Comparison of ENCODE assay signal across 13 mouse cellular contexts in the genomic region with DNA sequence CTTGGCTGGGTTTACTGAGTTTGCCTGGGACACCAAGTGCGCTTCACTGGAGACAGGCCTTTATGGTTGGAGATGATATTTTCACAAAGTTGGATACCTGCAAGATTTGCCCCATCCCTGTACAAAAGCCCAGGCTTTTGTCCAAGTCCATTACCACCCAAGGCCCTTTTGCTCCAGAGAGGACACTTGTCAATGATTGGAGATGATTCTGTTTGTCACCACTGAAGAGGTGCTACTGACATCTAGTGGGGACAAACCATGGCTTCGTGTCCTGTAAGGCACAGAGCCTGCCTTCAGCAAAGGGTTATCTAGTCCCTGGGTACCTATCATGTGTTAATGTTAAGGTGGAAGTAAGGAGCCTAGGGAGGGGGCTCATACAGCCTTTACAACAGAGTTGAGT.
A peak's percentile ranks its signal among the peaks of the same experiment; 100 is the strongest.
DNase-seq lines count a peak whose midpoint lies in the region; ATAC-seq and TF ChIP-seq lines count a peak whose summit lies in the region.
"Had no signal": no experiment of that assay in that cellular context is flagged by ENCODE, and none has a peak within 500 bp of the region (broad histone marks: within the 10 kb centered on the region; RNA-seq: fewer than 3 reads in every experiment).

No protein-coding gene starts in this region.

- TF ChIP-seq POLR2A in heart, adult 2 months (IDR thresholded peaks at IDR 0.05; ENCODE audit: insufficient read depth, low read depth, low read length) = no peak

- ATAC-seq in lung, embryonic 14.5 days (ENCODE audit: insufficient read depth) = peak; percentile 35; the same call in 1 of the 2 replicates

- H3K27me3 ChIP-seq in heart, adult 2 months (ENCODE audit: control insufficient read depth, insufficient read depth, low read length) = no peaks in the 10 kb centered on the region
- no peaks in the 10 kb centered on the region for H3K27me3 ChIP-seq in lung, embryonic 14.5 days (ENCODE audit: insufficient read depth, low read length)
- H3K27me3 ChIP-seq: hindbrain, embryonic 12.5 days; kidney, embryonic 15.5 days; limb, embryonic 15.5 days had no signal

- no peaks in the 10 kb centered on the region for H3K79me2 ChIP-seq in heart, adult 2 months (replicated peaks; ENCODE audit: control insufficient read depth, insufficient read depth, low read length)

- H3K9ac ChIP-seq in heart, adult 2 months (ENCODE audit: low read depth, low read length) = no peak overlapping the region
- H3K9ac ChIP-seq in lung, embryonic 14.5 days = no peak overlapping the region
- H3K9ac ChIP-seq: hindbrain, embryonic 12.5 days; kidney, embryonic 15.5 days; limb, embryonic 15.5 days had no signal

- no peaks in the 10 kb centered on the region for H3K9me3 ChIP-seq in lung, embryonic 14.5 days (ENCODE audit: low read depth, low read length)
- H3K9me3 ChIP-seq: hindbrain, embryonic 12.5 days; kidney, embryonic 15.5 days; limb, embryonic 15.5 days had no signal

- no peaks in the 10 kb centered on the region for H3K4me1 ChIP-seq in heart, adult 2 months (ENCODE audit: control insufficient read depth, insufficient read depth, low read length)
- H3K4me1 ChIP-seq in lung, embryonic 14.5 days (ENCODE audit: insufficient read depth) = no peaks in the 10 kb centered on the region
- H3K4me1 ChIP-seq: hindbrain, embryonic 12.5 days; kidney, embryonic 15.5 days; limb, embryonic 15.5 days had no signal

- intact Hi-C loops in heart, adult 2 months (cut with DNase I) = no loop called here

- no peak for DNase-seq in heart, adult 2 months
- DNase-seq in heart, postnatal 4 days = no peak
- DNase-seq in lung, embryonic 14.5 days = peak; percentile 61
- no peak for DNase-seq in lung, postnatal 36 days
- peak; percentile 57 for DNase-seq in cerebellum, adult 11-12 months
- peak; percentile 64 for DNase-seq in retina, embryonic 14.5 days (ENCODE audit: low spot score)
- no peak for DNase-seq in thymus, postnatal 36 days
- no peak for DNase-seq in kidney, postnatal 4 days
- DNase-seq: adrenal gland, adult 8-10 months; layer of hippocampus, postnatal 36 days had no signal

- peak; percentile 39 for TF ChIP-seq CTCF in heart, adult 2 months (IDR thresholded peaks at IDR 0.05)
- TF ChIP-seq CTCF in lung, embryonic 14.5 days (IDR thresholded peaks at IDR 0.05; ENCODE audit: low read depth) = peak; percentile 54

- H3K4me3 ChIP-seq in heart, adult 2 months = no peak overlapping the region
- no peak overlapping the region for H3K4me3 ChIP-seq in lung, embryonic 14.5 days (ENCODE audit: low read depth, low read length)
- H3K4me3 ChIP-seq: hindbrain, embryonic 12.5 days; kidney, embryonic 15.5 days; limb, embryonic 15.5 days had no signal

- no peak overlapping the region for H3K4me2 ChIP-seq in lung, embryonic 14.5 days
- H3K4me2 ChIP-seq: hindbrain, embryonic 12.5 days; kidney, embryonic 15.5 days; limb, embryonic 15.5 days had no signal

- TF ChIP-seq EP300 in heart, adult 2 months (IDR thresholded peaks at IDR 0.05; ENCODE audit: insufficient read depth, low read depth, low read length) = no peak

- no peaks in the 10 kb centered on the region for H3K36me3 ChIP-seq in heart, adult 2 months (ENCODE audit: control insufficient read depth, insufficient read depth, low read length)
- no peaks in the 10 kb centered on the region for H3K36me3 ChIP-seq in lung, embryonic 14.5 days (ENCODE audit: insufficient read depth)
- H3K36me3 ChIP-seq: hindbrain, embryonic 12.5 days; kidney, embryonic 15.5 days; limb, embryonic 15.5 days had no signal

- H3K27ac ChIP-seq in heart, adult 2 months = no peak overlapping the region
- no peak overlapping the region for H3K27ac ChIP-seq in lung, embryonic 14.5 days (ENCODE audit: low read depth)
- H3K27ac ChIP-seq: hindbrain, embryonic 12.5 days; kidney, embryonic 15.5 days; limb, embryonic 15.5 days had no signal

- 61% methylated on average over 2 of the region's 2 CpGs for WGBS in heart, adult 2 months
- WGBS in lung, embryonic 14.5 days = 57% methylated on average over 2 of the region's 2 CpGs

Comparison
In these comparisons a context has a peak if more than half of its experiments do, and no peak if none do; other contexts are left out.
1. DNase-seq: peak in lung, embryonic 14.5 days (single experiment), cerebellum, adult 11-12 months (single experiment) and retina, embryonic 14.5 days (single experiment); none in heart, adult 2 months (0 of 2), heart, postnatal 4 days (single experiment), lung, postnatal 36 days (single experiment), thymus, postnatal 36 days (0 of 2) and kidney, postnatal 4 days (0 of 2).